Mouse (Mus musculus): ENCODE measurements around the gene Mtmr12. TPM values are rescaled to one million over a fixed set of nuclear protein-coding genes. Genes with fewer than 3 reads are reported as not detected.

Gene Mtmr12
- polyA plus RNA-seq, 1 experiment from 2014 or later: 8.2 TPM

- Histone ChIP-seq H3K27me3 (replicated peaks; ENCODE audit: control insufficient read depth, insufficient read depth, low read length) (no peaks in the 10 kb centered on the region), H3K36me3 (ENCODE audit: control insufficient read depth, insufficient read depth, low read length) (peaks cover 14% of the 10 kb centered on the region), H3K9ac (ENCODE audit: low read length) (no peak overlapping the region), H3K4me2 (ENCODE audit: low read length) (no peak overlapping the region), H3K4me3 (ENCODE audit: low read depth, low read length) (no peak overlapping the region), H3K4me1 (ENCODE audit: control insufficient read depth, insufficient read depth, low read length) (no peaks in the 10 kb centered on the region), H3K27ac (ENCODE audit: low read depth, low read length) (no peak overlapping the region), H3K9me3 (replicated peaks; ENCODE audit: control insufficient read depth, low read length) (no peaks in the 10 kb centered on the region)
- ATAC-seq (no peak; the same call in 1 of the 2 replicates), DNase-seq (ENCODE audit: low spot score) (no peak)
- WGBS: 48% methylated on average over 10 of the region's 10 CpGs
Measured at GRCm38 (mm10) chr15:12229603-12230242, 24.9 kb downstream of the Mtmr12 start.

- DNase-seq (ENCODE audit: low spot score): peak; percentile 31
- H3K4me3 ChIP-seq (ENCODE audit: low read depth, low read length): no peak overlapping the region
- H3K9ac ChIP-seq (ENCODE audit: low read length): no peak overlapping the region
- no peak overlapping the region for H3K4me2 ChIP-seq (ENCODE audit: low read length)
- H3K36me3 ChIP-seq (ENCODE audit: control insufficient read depth, insufficient read depth, low read length): peaks cover 14% of the 10 kb centered on the region
- no peaks in the 10 kb centered on the region for H3K4me1 ChIP-seq (ENCODE audit: control insufficient read depth, insufficient read depth, low read length)
- peak; percentile 47; the same call in 1 of the 2 replicates for ATAC-seq
- H3K27me3 ChIP-seq (replicated peaks; ENCODE audit: control insufficient read depth, insufficient read depth, low read length): no peaks in the 10 kb centered on the region
- H3K27ac ChIP-seq (ENCODE audit: low read depth, low read length): no peak overlapping the region
- no peaks in the 10 kb centered on the region for H3K9me3 ChIP-seq (replicated peaks; ENCODE audit: control insufficient read depth, low read length)
- WGBS: 59% methylated on average over 12 of the region's 12 CpGs
Measured at GRCm38 (mm10) chr15:12230243-12230935, 25.6 kb downstream of the Mtmr12 start.

- DNase-seq (ENCODE audit: low spot score) (no peak), ATAC-seq (no peak)
- Histone ChIP-seq H3K4me3 (ENCODE audit: low read depth, low read length) (no peak overlapping the region), H3K27me3 (replicated peaks; ENCODE audit: control insufficient read depth, insufficient read depth, low read length) (no peaks in the 10 kb centered on the region), H3K27ac (ENCODE audit: low read depth, low read length) (no peak overlapping the region), H3K9ac (ENCODE audit: low read length) (no peak overlapping the region), H3K9me3 (replicated peaks; ENCODE audit: control insufficient read depth, low read length) (no peaks in the 10 kb centered on the region), H3K4me1 (ENCODE audit: control insufficient read depth, insufficient read depth, low read length) (no peaks in the 10 kb centered on the region), H3K36me3 (ENCODE audit: control insufficient read depth, insufficient read depth, low read length) (peaks cover 18% of the 10 kb centered on the region), H3K4me2 (ENCODE audit: low read length) (no peak overlapping the region)
- 83% methylated on average over 6 of the region's 6 CpGs for WGBS
Measured at GRCm38 (mm10) chr15:12231462-12231861, 26.6 kb downstream of the Mtmr12 start.

- ATAC-seq: no peak
- Histone ChIP-seq H3K4me2 (ENCODE audit: low read length) (no peak overlapping the region), H3K4me3 (ENCODE audit: low read depth, low read length) (no peak overlapping the region), H3K27me3 (replicated peaks; ENCODE audit: control insufficient read depth, insufficient read depth, low read length) (no peaks in the 10 kb centered on the region), H3K9me3 (replicated peaks; ENCODE audit: control insufficient read depth, low read length) (no peaks in the 10 kb centered on the region), H3K27ac (ENCODE audit: low read depth, low read length) (no peak overlapping the region), H3K4me1 (ENCODE audit: control insufficient read depth, insufficient read depth, low read length) (no peaks in the 10 kb centered on the region), H3K9ac (ENCODE audit: low read length) (no peak overlapping the region), H3K36me3 (ENCODE audit: control insufficient read depth, insufficient read depth, low read length) (peaks cover 22% of the 10 kb centered on the region)
- no peak for DNase-seq (ENCODE audit: low spot score)
- 86% methylated on average over 11 of the region's 11 CpGs for WGBS
Measured at GRCm38 (mm10) chr15:12232429-12232828, 27.6 kb downstream of the Mtmr12 start.

- WGBS: 93% methylated on average over 4 of the region's 4 CpGs
- no peak overlapping the region for H3K4me3 ChIP-seq (ENCODE audit: low read depth, low read length)
- no peak overlapping the region for H3K4me2 ChIP-seq (ENCODE audit: low read length)
- no peak overlapping the region for H3K9ac ChIP-seq (ENCODE audit: low read length)
- no peak overlapping the region for H3K27ac ChIP-seq (ENCODE audit: low read depth, low read length)
- H3K4me1 ChIP-seq (ENCODE audit: control insufficient read depth, insufficient read depth, low read length): no peaks in the 10 kb centered on the region
- ATAC-seq (no peak), DNase-seq (ENCODE audit: low spot score) (no peak)
- no peaks in the 10 kb centered on the region for H3K27me3 ChIP-seq (replicated peaks; ENCODE audit: control insufficient read depth, insufficient read depth, low read length)
- H3K9me3 ChIP-seq (replicated peaks; ENCODE audit: control insufficient read depth, low read length): no peaks in the 10 kb centered on the region
- peaks cover 28% of the 10 kb centered on the region for H3K36me3 ChIP-seq (ENCODE audit: control insufficient read depth, insufficient read depth, low read length)
Measured at GRCm38 (mm10) chr15:12233021-12233420, 28.2 kb downstream of the Mtmr12 start.

- no peaks in the 10 kb centered on the region for H3K4me1 ChIP-seq (ENCODE audit: control insufficient read depth, insufficient read depth, low read length)
- no peaks in the 10 kb centered on the region for H3K9me3 ChIP-seq (replicated peaks; ENCODE audit: control insufficient read depth, low read length)
- no peak for DNase-seq (ENCODE audit: low spot score)
- 24% methylated on average over 1 of the region's 1 CpGs for WGBS
- no peaks in the 10 kb centered on the region for H3K27me3 ChIP-seq (replicated peaks; ENCODE audit: control insufficient read depth, insufficient read depth, low read length)
- H3K36me3 ChIP-seq (ENCODE audit: control insufficient read depth, insufficient read depth, low read length): peaks cover 45% of the 10 kb centered on the region
- no peak for ATAC-seq
- H3K27ac ChIP-seq (ENCODE audit: low read depth, low read length): no peak overlapping the region
- H3K4me3 ChIP-seq (ENCODE audit: low read depth, low read length): no peak overlapping the region
- no peak overlapping the region for H3K9ac ChIP-seq (ENCODE audit: low read length)
- no peak overlapping the region for H3K4me2 ChIP-seq (ENCODE audit: low read length)
Measured at GRCm38 (mm10) chr15:12235559-12235958, 30.7 kb downstream of the Mtmr12 start.

GRCm38 (mm10) chr15:12235983-12236382, 31.2 kb downstream of the Mtmr12 start:
- H3K4me3 ChIP-seq (ENCODE audit: low read depth, low read length): no peak overlapping the region
- no peak overlapping the region for H3K9ac ChIP-seq (ENCODE audit: low read length)
- 26% methylated on average over 4 of the region's 4 CpGs for WGBS
- no peak for ATAC-seq
- H3K27me3 ChIP-seq (replicated peaks; ENCODE audit: control insufficient read depth, insufficient read depth, low read length): no peaks in the 10 kb centered on the region
- no peaks in the 10 kb centered on the region for H3K9me3 ChIP-seq (replicated peaks; ENCODE audit: control insufficient read depth, low read length)
- DNase-seq (ENCODE audit: low spot score): no peak
- no peaks in the 10 kb centered on the region for H3K4me1 ChIP-seq (ENCODE audit: control insufficient read depth, insufficient read depth, low read length)
- peaks cover 45% of the 10 kb centered on the region for H3K36me3 ChIP-seq (ENCODE audit: control insufficient read depth, insufficient read depth, low read length)
- H3K4me2 ChIP-seq (ENCODE audit: low read length): no peak overlapping the region
- no peak overlapping the region for H3K27ac ChIP-seq (ENCODE audit: low read depth, low read length)

GRCm38 (mm10) chr15:12236961-12237360, 32.1 kb downstream of the Mtmr12 start:
- DNase-seq (ENCODE audit: low spot score): no peak
- WGBS: 94% methylated on average over 2 of the region's 2 CpGs
- peaks cover 47% of the 10 kb centered on the region for H3K36me3 ChIP-seq (ENCODE audit: control insufficient read depth, insufficient read depth, low read length)

GRCm38 (mm10) chr15:12237539-12237938, 32.7 kb downstream of the Mtmr12 start:
- DNase-seq (ENCODE audit: low spot score): no peak
- Histone ChIP-seq H3K36me3 (ENCODE audit: control insufficient read depth, insufficient read depth, low read length) (peaks cover 45% of the 10 kb centered on the region), H3K9me3 (replicated peaks; ENCODE audit: control insufficient read depth, low read length) (no peaks in the 10 kb centered on the region), H3K4me2 (ENCODE audit: low read length) (no peak overlapping the region), H3K4me1 (ENCODE audit: control insufficient read depth, insufficient read depth, low read length) (no peaks in the 10 kb centered on the region), H3K4me3 (ENCODE audit: low read depth, low read length) (no peak overlapping the region), H3K27ac (ENCODE audit: low read depth, low read length) (no peak overlapping the region), H3K27me3 (replicated peaks; ENCODE audit: control insufficient read depth, insufficient read depth, low read length) (no peaks in the 10 kb centered on the region), H3K9ac (ENCODE audit: low read length) (no peak overlapping the region)
- ATAC-seq: no peak
- 90% methylated on average over 4 of the region's 4 CpGs for WGBS

More at GRCm38 (mm10) chr15:12236961-12237360, 32.1 kb downstream of the Mtmr12 start:
- no peaks in the 10 kb centered on the region for H3K27me3 ChIP-seq (replicated peaks; ENCODE audit: control insufficient read depth, insufficient read depth, low read length)
- H3K27ac ChIP-seq (ENCODE audit: low read depth, low read length): no peak overlapping the region
- no peaks in the 10 kb centered on the region for H3K9me3 ChIP-seq (replicated peaks; ENCODE audit: control insufficient read depth, low read length)
- no peak overlapping the region for H3K4me3 ChIP-seq (ENCODE audit: low read depth, low read length)
- no peak overlapping the region for H3K9ac ChIP-seq (ENCODE audit: low read length)
- ATAC-seq: no peak
- no peaks in the 10 kb centered on the region for H3K4me1 ChIP-seq (ENCODE audit: control insufficient read depth, insufficient read depth, low read length)
- H3K4me2 ChIP-seq (ENCODE audit: low read length): no peak overlapping the region

Data from forebrain, embryonic 14.5 days (tissue).